Comparison of ENCODE assay signal across 17 mouse cellular contexts in genomic region chr13:44022106-44022505, GRCm38 (mm10).
"Had no signal": no experiment of that assay in that cellular context is flagged by ENCODE, and none has a peak within 500 bp of the region (broad histone marks: within the 10 kb centered on the region; RNA-seq: fewer than 3 reads in every experiment).

No protein-coding gene starts in this region.

- H3K36me3 ChIP-seq: midbrain, embryonic 13.5 days; midbrain, embryonic 15.5 days; neural tube, embryonic 13.5 days; neural tube, embryonic 15.5 days had no signal

- H3K4me2 ChIP-seq: lung, embryonic 14.5 days; midbrain, embryonic 11.5 days; midbrain, embryonic 13.5 days; midbrain, embryonic 15.5 days; neural tube, embryonic 13.5 days; neural tube, embryonic 15.5 days had no signal

- H3K9me3 ChIP-seq: midbrain, embryonic 13.5 days; midbrain, embryonic 15.5 days; neural tube, embryonic 13.5 days; neural tube, embryonic 15.5 days had no signal

- ATAC-seq: midbrain, embryonic 13.5 days; midbrain, embryonic 15.5 days had no signal

- H3K27ac ChIP-seq: midbrain, embryonic 13.5 days; midbrain, embryonic 15.5 days; neural tube, embryonic 13.5 days; neural tube, embryonic 15.5 days had no signal

- H3K9ac ChIP-seq: lung, embryonic 14.5 days; midbrain, embryonic 13.5 days; midbrain, embryonic 15.5 days; neural tube, embryonic 13.5 days; neural tube, embryonic 15.5 days had no signal

- H3K4me3 ChIP-seq: midbrain, embryonic 13.5 days; midbrain, embryonic 15.5 days; myocyte; neural tube, embryonic 13.5 days; neural tube, embryonic 15.5 days had no signal

- DNase-seq: lung, adult 18-20 months; lung, embryonic 14.5 days; lung, postnatal 10 days; lung, postnatal 4 days; right cerebral cortex, adult 18-20 months; right cerebral cortex, postnatal 25 days; right cerebral cortex, postnatal 4 days; spleen, adult 18-20 months; thymus, adult 18-20 months; thymus, postnatal 14 days; thymus, postnatal 36 days had no signal
